Mouse (Mus musculus): Measurements from ENCODE around the gene 5730522E02Rik.

The 5730522E02Rik gene

GRCm38 (mm10) chr11:26004018-26004417, 206.5 kb downstream of the 5730522E02Rik start:
- no peak for DNase-seq (ENCODE audit: low spot score in 2 of 2)

- DNase-seq (ENCODE audit: low spot score in 2 of 2) = no peak
Observed at GRCm38 (mm10) chr11:25999738-26000137, 210.8 kb downstream of the 5730522E02Rik start.

GRCm38 (mm10) chr11:25997469-25997868, 213.1 kb downstream of the 5730522E02Rik start:
- no peak for DNase-seq (ENCODE audit: low spot score in 2 of 2)

GRCm38 (mm10) chr11:25994128-25994527, 216.4 kb downstream of the 5730522E02Rik start:
- no peak for DNase-seq (ENCODE audit: low spot score in 2 of 2)

DNA sequence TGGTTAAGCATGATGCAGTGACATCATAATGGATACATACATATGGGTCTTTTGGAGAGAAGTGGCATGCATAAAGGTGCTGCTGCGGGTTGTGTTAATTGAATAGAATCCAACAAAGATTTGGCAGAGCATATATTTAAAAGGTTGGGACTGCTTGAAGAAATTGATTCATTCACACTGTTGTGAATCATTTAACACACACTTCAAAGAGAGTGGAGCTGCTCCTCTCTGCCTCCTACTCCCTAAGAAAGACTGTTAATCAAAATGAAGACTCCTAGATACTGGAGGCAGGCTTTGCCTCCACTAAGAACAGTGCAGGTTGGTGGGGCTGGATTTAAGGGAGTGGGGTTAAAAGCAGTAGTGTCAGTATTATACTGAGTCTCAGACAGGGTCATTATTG, 218.3 kb downstream of the 5730522E02Rik start:
- DNase-seq (ENCODE audit: low spot score in 2 of 2) = no peak

DNA sequence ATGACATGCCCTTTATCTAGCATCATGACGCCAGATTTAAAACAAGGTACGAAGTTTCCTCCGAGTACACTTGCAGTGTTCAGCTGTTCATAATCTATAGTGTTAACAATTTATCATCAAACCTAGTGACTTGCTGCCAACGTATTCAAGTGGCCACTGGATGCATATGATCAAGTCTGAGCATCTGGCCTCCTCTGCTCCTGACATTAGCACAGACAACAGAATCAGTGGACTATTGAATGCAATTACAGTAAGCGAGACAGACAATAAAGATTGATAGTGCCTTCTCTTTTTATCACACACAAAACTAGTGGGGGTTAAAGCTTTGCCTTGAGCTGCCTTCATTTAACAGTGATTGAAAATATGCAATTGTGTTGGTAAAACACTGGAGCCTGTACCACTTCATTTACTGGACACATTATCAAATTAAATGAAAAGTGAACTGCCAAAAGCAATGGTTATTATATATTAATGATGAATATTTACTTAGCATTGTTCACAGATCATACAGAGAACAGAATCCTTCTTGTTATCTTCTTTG, 231.8 kb downstream of the 5730522E02Rik start:
- no peak for DNase-seq (ENCODE audit: low spot score in 2 of 2)

DNA sequence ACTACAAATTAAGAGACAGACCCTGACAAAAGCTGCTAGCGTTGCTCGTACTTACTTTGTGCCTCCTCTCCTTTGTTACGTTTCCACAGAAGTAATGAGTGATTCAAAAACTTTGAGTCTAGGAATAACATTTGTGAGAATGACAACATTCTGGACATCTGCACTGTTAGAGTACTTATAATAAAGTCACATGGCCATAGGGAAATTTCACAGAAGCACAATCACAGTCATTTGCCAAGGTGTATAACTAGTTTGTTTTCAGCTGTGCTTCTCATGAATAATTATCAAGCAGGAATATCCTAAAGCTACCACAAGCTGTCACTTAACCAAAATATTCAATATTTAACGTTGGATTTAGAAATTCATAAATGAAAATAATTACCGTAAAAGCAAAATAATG, 269.1 kb downstream of the 5730522E02Rik start:
- no peak for DNase-seq (ENCODE audit: low spot score in 2 of 2)

DNA sequence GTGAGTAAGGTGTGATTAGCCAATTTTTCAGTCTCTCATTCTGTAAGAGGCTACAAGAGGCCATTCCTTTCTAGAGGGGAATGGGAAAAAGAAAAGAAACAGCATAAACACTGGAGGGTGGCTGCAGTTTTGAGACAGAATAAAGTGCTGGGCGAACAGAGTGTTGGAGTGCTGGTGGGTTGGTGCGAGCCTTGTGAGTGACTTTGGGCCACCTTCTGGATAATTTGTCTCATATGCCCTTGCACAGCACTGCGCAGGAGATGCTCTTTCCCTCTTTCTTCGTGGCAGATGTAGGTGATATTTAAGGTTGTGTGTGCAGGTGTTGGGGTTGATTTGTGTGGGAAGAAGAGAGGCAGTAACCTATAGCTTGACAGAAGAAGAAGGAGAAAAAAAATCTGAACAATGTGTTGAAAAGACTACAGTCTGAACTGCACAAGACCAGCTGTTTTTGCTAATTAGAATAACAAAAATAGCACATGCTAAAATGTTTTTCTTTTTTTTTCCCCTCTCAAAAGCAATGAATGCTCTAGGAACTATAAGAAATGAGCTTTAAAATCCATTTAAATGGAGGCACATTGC, 269.8 kb downstream of the 5730522E02Rik start:
- DNase-seq (ENCODE audit: low spot score in 2 of 2) = no peak

GRCm38 (mm10) chr11:25926267-25926666, 284.3 kb downstream of the 5730522E02Rik start:
- no peak for DNase-seq (ENCODE audit: low spot score in 2 of 2)

DNA sequence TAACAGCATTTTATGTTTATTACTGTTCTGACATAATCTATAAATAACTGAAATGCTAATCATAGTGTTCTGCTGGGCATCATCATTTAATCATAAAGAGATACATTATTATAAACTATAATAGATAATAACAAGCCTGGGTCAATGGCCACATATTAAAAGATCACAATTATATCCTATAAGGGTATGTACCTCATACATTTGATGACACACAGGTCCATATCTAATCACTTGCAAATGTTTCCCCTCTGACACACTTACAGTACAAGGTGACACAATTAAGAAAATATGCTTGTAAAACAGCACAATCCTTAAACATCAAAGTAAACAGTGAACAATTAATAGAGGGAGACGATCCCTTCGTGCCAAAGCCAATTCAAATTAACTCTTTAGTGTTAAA, 308.2 kb downstream of the 5730522E02Rik start:
- DNase-seq (ENCODE audit: low spot score in 2 of 2) = no peak

- no peak for DNase-seq (ENCODE audit: low spot score in 2 of 2)
Observed at GRCm38 (mm10) chr11:25901666-25902065, 308.9 kb downstream of the 5730522E02Rik start.

- no peak for DNase-seq (ENCODE audit: low spot score in 2 of 2)
Observed at GRCm38 (mm10) chr11:25893906-25894305, 316.7 kb downstream of the 5730522E02Rik start.

DNA sequence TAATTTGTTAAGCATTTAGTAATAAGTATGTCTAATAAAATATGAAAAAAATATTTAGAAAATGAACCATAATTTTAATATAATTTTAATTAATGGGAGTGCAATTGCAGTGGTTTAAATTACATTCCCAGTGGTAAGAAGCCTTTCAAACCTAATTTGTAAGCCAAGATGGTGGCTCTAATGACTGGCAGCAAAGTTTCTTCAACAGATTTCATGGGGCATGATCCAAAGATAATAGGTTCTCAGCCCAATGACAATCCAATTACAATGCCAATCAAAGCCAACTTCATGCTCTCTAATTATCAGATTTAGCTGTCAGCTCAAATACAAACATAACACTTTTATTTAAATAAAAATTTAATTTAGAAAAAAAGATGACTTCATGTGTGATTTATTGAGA, 337.6 kb downstream of the 5730522E02Rik start:
- DNase-seq (ENCODE audit: low spot score in 2 of 2) = no peak

DNA sequence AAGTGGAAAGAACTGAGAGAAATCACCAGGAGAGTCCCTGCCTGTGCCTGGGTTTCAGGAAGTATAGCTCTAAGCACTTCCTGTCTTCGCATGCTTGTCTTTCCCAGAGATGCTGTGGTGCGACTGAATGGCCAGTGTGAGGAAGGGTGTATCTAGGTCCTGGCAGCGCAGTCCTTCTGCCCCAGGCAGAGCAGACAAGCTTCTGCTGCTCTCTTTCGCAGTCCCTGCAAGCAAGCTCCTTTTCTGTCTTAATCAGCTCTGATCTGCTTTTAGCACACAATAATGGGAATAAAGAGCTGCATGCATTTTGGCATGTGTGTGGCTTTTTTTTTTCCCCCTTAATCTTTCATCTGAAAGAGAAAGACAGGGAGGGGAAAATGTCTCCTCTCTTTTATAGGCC, 338.2 kb downstream of the 5730522E02Rik start:
- no peak for DNase-seq (ENCODE audit: low spot score in 2 of 2)

DNA sequence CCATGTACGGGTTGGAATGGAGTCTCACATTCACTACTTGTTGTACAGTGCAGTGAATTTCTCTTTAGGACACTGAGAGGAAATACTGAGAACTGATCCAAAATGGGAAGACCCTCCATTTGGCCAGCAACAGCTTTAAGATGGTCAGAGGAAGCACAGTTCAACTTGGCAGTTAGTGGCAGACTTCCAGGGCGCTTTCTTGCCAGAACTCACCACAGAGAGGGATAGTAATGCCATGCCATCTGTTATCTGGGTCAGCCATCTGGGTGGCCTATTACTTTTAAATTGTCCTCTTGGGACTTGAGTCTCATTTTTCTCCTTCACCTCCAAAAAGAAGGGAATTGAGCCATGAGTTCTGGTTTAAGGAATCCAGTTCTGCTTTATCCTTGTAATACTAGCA, 344.3 kb downstream of the 5730522E02Rik start:
- no peak for DNase-seq (ENCODE audit: low spot score in 2 of 2)

GRCm38 (mm10) chr11:25862686-25863085, 347.9 kb downstream of the 5730522E02Rik start:
- DNase-seq (ENCODE audit: low spot score in 2 of 2) = peak; percentile 32 to 78

DNA sequence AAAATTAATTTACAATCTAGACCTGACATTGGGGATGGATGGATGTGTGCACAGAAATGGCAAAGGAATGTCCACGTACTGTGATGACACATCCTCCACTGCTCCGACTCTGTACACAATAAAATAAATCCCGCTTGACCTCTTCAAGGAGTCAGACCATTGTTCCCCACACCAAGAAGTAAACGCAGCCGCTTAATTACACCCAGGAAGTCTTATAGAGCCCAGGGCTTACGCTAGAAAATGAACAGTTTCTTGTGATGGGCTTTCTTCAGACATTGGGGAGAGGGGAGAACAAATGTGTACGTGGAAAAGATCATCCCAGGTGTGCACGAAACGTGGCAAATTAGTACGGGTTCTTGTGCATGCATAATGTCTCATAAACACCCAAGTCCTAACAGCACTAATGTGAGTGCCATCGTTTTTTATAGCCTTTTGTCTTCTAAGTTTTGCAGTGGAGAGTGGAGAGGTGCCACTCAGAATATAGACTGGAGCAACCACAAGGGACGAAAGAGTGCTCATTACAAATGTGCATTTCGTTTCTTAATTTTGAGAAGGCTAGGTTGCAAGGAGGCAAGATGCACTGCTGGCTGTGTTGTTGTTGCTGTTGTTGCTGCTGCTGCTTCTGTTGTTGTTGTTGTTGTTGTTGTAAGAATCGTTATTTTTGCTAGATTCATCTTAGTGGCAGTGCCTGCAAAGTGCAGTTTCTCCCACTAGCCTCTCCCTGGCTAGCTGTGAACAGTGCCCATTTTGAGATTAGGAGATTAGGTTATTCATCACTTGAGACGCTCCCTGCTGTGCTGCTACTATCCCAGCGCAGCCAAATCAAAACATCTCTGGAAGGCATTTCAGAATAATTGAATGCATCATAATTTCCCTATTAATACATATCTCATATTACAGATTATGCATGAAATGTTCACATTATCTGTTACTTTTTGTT, 353.7 kb downstream of the 5730522E02Rik start:
- DNase-seq (ENCODE audit: low spot score in 2 of 2) = no peak

DNA sequence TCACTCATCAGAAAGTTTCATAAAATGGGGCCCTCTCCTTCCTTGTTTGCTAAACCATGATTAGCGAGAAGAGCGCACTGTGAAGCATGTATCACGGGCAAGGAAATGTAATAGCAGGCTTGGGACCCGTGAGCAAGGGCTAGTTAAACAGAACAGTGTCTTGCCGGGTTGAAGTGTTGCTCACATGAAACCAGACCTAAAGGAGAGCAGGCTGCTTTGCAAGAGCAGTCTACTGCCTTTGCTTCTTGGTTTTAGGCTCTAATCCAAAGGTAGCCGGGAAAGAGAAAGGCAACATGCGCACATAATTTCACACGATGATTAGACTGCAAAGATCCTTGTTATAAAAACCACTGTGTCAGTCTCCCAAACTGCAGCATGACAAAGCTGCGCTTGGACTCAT, 354.8 kb downstream of the 5730522E02Rik start:
- no peak for DNase-seq (ENCODE audit: low spot score in 2 of 2)

DNA sequence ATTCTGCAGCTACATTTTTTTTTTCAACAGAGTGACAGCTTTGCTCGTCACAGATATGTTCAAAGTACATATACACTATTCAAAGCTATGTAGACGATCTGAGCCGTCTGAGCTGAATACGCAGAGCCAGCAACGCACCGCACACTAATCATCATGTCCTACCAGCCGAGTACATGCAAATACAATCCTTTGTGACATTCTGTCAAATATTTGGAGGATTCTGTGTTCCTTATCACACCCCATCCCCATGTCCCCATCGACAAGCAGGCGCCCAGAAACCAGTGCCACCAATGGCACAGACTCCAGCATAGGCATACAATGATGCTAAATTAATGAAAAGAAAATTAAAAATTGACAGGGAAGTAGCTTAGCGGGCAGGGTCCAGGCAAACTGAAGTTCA, 356.3 kb downstream of the 5730522E02Rik start:
- no peak for DNase-seq (ENCODE audit: low spot score in 2 of 2)

DNA sequence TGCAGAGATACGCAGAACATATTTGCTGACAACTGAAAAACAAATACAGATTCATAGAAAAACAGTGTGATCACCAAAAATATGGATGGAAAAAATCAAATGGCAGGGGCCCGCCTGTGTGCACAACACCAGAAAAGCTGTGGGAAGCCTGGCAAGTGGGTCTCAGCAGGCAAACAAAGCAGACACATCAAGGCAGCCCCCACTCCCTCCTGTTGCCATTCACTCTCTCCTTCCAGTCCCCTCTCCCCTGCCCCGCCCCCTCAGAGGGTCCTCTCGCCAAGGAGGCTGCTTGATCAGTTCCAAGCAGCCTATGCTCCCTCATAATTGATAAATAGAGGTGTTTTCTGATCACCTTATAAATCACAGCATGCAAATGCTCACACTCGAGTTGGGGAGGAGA, 357.5 kb downstream of the 5730522E02Rik start:
- no peak for DNase-seq (ENCODE audit: low spot score in 2 of 2)

- DNase-seq (ENCODE audit: low spot score in 2 of 2) = no peak
Observed at GRCm38 (mm10) chr11:25848824-25849644, 361.5 kb downstream of the 5730522E02Rik start.

DNA sequence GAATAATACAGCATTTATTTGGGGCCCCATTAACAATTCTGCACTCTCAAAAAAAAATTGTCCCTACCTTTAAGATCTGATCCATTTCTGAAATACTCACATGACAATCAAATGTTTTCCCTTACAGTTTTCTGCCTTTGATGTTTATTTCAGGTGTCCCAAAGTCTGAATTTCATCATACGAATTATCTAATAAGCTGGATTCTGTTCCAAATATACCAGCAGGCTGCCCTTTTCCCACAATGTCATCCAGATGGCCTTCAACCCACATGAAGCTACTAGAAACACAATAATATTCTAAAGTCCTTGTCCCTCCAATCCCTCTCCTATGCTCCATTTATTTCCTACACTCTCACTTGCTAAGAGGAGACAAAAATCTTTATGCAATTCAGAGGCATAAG, 372.1 kb downstream of the 5730522E02Rik start:
- DNase-seq (ENCODE audit: low spot score in 2 of 2) = no peak
